Mouse (Mus musculus): ENCODE measurements at regions not wholly inside any gene's neighbourhood (a gene's known extent, or its start where the extent isn't known, plus 50 kb on each side); places are given as distances from the start of the nearest gene placed in this dataset.

DNA sequence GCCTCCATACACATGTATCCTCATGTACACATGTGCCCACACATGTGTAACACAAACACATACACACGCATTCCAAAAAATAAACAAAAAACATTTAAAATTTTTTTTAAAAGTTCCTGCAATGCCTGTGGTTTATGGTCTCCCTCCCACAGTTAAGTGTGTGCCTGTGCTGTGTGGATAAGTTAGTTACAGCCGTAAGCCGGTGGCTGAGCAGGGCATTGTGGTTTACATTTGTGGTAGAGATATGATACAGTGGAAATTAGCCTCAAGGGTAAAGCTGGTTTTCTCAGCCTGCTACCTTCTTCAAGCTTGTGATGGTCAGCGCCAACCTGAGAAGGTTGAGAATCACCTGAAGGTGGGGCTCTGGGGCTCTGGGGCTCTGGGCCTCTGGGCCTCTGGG, 484.0 kb upstream of the Kcnab2 start:
- TF ChIP-seq EP300 (IDR thresholded peaks at IDR 0.05; ENCODE audit: insufficient read depth, low read depth, low read length) (no peak), CTCF (IDR thresholded peaks at IDR 0.05; ENCODE audit: low read depth, low read length) (no peak), POLR2A (IDR thresholded peaks at IDR 0.05; ENCODE audit: insufficient read depth, low read length) (no peak)
- Histone ChIP-seq H3K9me3 (replicated peaks; ENCODE audit: control insufficient read depth, insufficient read depth, low read length, poor library complexity, severe bottlenecking) (no peaks in the 10 kb centered on the region), H3K36me3 (ENCODE audit: control insufficient read depth, insufficient read depth, low read length, poor library complexity, severe bottlenecking) (no peaks in the 10 kb centered on the region)

DNA sequence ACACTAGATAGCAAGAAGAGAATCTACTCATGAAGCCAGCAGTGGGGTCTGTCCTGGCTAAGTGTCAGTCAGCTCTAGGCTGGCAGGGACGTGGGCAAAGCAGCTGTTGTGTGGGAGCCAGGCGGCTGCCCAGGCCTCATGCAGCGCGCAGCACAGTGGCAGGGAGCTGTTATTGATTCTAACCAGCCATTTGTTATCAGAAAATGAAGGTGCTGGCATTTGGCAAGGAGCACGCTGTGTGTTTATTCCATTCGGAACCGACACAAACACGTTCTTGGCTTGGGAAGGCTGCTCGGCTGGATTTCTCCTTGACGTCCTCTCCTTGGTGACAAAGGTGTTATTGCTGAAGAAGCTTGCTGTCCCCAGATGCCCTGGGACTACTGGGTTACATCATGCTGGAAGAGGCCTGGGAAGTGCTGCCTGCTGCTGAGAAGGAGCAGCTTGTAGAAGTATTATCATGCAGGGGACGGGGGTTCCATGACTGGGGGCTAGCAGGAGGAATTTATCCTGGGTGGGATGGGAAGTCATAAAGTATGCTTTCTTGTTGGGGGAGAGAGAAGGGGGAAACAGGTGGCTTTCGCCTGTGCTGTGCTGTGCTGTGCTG, 482.1 kb upstream of the Kcnab2 start:
- H3K9ac ChIP-seq (ENCODE audit: low read depth, poor library complexity, severe bottlenecking): no peak overlapping the region
- no peaks in the 10 kb centered on the region for H3K27me3 ChIP-seq (ENCODE audit: control insufficient read depth, insufficient read depth, low read length, poor library complexity, severe bottlenecking)
- no peaks in the 10 kb centered on the region for H3K9me3 ChIP-seq (replicated peaks; ENCODE audit: control insufficient read depth, insufficient read depth, low read length, poor library complexity, severe bottlenecking)
- no peak overlapping the region for H3K4me3 ChIP-seq (ENCODE audit: low read depth, low read length)
- no peak for TF ChIP-seq EP300 (IDR thresholded peaks at IDR 0.05; ENCODE audit: insufficient read depth, low read depth, low read length)
- no peak for TF ChIP-seq POLR2A (IDR thresholded peaks at IDR 0.05; ENCODE audit: insufficient read depth, low read length)
- TF ChIP-seq CTCF (IDR thresholded peaks at IDR 0.05; ENCODE audit: low read depth, low read length): no peak
- H3K36me3 ChIP-seq (ENCODE audit: control insufficient read depth, insufficient read depth, low read length, poor library complexity, severe bottlenecking): no peaks in the 10 kb centered on the region
- no peak overlapping the region for H3K27ac ChIP-seq (ENCODE audit: insufficient read depth, low read length)
- no peaks in the 10 kb centered on the region for H3K4me1 ChIP-seq (ENCODE audit: control insufficient read depth, insufficient read depth, low read length)

More for the DNA sequence above, 484.0 kb upstream of the Kcnab2 start:
- Histone ChIP-seq H3K9ac (ENCODE audit: low read depth, poor library complexity, severe bottlenecking) (no peak overlapping the region), H3K27me3 (ENCODE audit: control insufficient read depth, insufficient read depth, low read length, poor library complexity, severe bottlenecking) (no peaks in the 10 kb centered on the region), H3K27ac (ENCODE audit: insufficient read depth, low read length) (no peak overlapping the region), H3K4me3 (ENCODE audit: low read depth, low read length) (no peak overlapping the region), H3K4me1 (ENCODE audit: control insufficient read depth, insufficient read depth, low read length) (no peaks in the 10 kb centered on the region)

DNA sequence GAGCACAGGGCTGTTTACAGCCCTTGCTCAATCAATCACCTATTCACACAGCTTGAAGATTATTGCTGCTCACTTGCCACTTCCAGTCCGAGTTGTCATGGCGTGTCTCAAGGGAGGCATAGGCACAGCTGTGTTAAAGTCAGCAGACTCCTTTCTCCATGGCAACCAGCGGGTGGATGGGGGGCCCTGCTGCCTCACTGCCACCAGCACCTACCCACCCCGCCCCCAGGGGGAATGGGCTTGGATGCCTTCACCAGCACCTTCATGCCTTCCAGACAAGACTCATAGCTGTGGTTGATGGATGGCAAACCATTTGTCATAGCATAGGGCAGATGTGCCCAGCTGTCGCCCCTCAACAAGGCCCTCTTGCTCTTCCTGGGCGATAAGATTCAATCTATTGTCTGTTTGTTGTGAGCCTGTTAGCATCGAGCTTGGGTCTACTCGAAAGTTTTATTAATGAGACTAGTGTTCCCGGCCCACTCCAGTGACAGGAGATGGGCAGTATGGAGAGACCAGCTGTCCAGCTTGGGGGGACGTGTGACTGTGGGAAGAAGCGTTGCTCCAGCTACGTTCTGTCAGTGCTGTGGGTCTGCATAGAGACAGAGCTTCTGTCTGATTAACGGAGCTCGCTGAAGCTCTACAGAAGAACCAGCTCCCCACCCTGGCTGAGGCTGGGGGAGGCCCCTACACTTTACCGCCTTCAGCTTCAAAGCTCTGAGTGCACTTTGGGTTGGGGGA, 475.7 kb upstream of the Kcnab2 start:
- TF ChIP-seq CTCF (IDR thresholded peaks at IDR 0.05; ENCODE audit: low read depth, low read length): no peak
- TF ChIP-seq EP300 (IDR thresholded peaks at IDR 0.05; ENCODE audit: insufficient read depth, low read depth, low read length): no peak
- TF ChIP-seq POLR2A (IDR thresholded peaks at IDR 0.05; ENCODE audit: insufficient read depth, low read length): no peak
- H3K27me3 ChIP-seq (ENCODE audit: control insufficient read depth, insufficient read depth, low read length, poor library complexity, severe bottlenecking): no peaks in the 10 kb centered on the region
- no peak overlapping the region for H3K4me3 ChIP-seq (ENCODE audit: low read depth, low read length)
- H3K36me3 ChIP-seq (ENCODE audit: control insufficient read depth, insufficient read depth, low read length, poor library complexity, severe bottlenecking): no peaks in the 10 kb centered on the region
- H3K9me3 ChIP-seq (replicated peaks; ENCODE audit: control insufficient read depth, insufficient read depth, low read length, poor library complexity, severe bottlenecking): peaks cover 3% of the 10 kb centered on the region; the same call in 1 of the 2 replicates
- H3K27ac ChIP-seq (ENCODE audit: insufficient read depth, low read length): no peak overlapping the region
- H3K9ac ChIP-seq (ENCODE audit: low read depth, poor library complexity, severe bottlenecking): no peak overlapping the region
- H3K4me1 ChIP-seq (ENCODE audit: control insufficient read depth, insufficient read depth, low read length): no peaks in the 10 kb centered on the region

DNA sequence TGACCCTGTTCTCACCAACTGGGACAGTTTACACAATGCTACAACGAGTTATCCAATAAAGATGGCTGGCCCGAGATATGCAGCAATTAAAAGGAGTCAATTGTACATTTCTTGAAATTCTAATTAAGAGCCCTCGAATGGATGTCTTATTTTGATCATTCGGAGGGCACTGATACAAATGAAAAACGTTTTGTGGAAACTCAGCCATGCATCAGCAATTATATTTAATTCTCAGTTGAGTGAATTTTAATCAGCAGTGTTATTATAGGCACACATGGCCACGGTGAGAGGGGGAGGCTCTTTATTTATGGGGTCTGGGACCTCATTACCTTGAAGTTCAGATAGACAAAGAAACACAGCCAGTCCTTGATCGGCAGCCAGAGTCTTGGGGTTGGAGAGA, 471.3 kb upstream of the Kcnab2 start:
- TF ChIP-seq CTCF (IDR thresholded peaks at IDR 0.05; ENCODE audit: low read depth, low read length) (no peak), EP300 (IDR thresholded peaks at IDR 0.05; ENCODE audit: insufficient read depth, low read depth, low read length) (no peak), POLR2A (IDR thresholded peaks at IDR 0.05; ENCODE audit: insufficient read depth, low read length) (no peak)
- Histone ChIP-seq H3K27ac (ENCODE audit: insufficient read depth, low read length) (no peak overlapping the region), H3K9me3 (replicated peaks; ENCODE audit: control insufficient read depth, insufficient read depth, low read length, poor library complexity, severe bottlenecking) (peaks cover 12% of the 10 kb centered on the region), H3K4me3 (ENCODE audit: low read depth, low read length) (no peak overlapping the region), H3K27me3 (ENCODE audit: control insufficient read depth, insufficient read depth, low read length, poor library complexity, severe bottlenecking) (no peaks in the 10 kb centered on the region), H3K36me3 (ENCODE audit: control insufficient read depth, insufficient read depth, low read length, poor library complexity, severe bottlenecking) (no peaks in the 10 kb centered on the region), H3K9ac (ENCODE audit: low read depth, poor library complexity, severe bottlenecking) (no peak overlapping the region), H3K4me1 (ENCODE audit: control insufficient read depth, insufficient read depth, low read length) (no peaks in the 10 kb centered on the region)

DNA sequence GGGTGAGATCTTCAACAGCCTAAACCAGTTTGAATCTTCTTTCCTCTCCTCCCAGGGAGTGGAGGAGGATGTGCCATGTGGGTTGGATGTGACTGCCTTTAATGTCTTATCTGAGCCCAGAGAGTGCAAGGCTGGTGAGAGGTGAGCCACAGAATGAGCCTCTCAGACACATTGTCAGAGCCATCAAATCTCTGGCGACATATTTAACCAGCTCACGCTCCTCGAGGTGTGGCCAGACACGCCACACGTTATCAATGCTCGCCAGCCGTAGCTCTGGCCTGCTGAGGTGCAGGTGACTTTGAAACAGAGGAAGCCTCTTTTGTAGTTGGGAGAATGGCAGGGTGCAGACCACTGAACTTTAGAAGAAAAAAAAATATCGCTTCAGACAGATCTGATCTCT, 463.5 kb upstream of the Kcnab2 start:
- H3K27ac ChIP-seq (ENCODE audit: insufficient read depth, low read length): no peak overlapping the region

DNA sequence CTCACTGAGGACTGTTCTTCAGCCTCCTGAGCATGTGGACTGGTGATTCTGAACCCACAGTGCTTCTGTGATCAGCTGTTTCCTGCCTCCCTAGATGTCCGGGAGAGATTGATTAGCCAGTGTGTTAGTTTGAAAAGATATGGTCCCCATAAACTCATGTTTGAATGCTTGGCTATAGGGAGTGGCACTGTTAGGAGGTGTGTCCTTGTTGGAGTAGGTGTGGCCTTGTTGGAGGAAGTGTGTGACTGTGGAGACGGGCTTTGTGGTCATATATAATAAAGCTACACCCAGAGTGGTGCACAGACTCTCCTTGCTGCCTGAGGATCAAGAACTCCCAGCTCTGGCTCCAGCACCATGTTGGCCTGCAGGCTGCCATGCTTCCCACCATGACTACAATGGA, 458.9 kb upstream of the Kcnab2 start:
- no peak overlapping the region for H3K4me3 ChIP-seq (ENCODE audit: low read depth, low read length)
- no peak overlapping the region for H3K27ac ChIP-seq (ENCODE audit: insufficient read depth, low read length)
- H3K9me3 ChIP-seq (replicated peaks; ENCODE audit: control insufficient read depth, insufficient read depth, low read length, poor library complexity, severe bottlenecking): no peaks in the 10 kb centered on the region
- H3K36me3 ChIP-seq (ENCODE audit: control insufficient read depth, insufficient read depth, low read length, poor library complexity, severe bottlenecking): no peaks in the 10 kb centered on the region
- TF ChIP-seq CTCF (IDR thresholded peaks at IDR 0.05; ENCODE audit: low read depth, low read length) (no peak), EP300 (IDR thresholded peaks at IDR 0.05; ENCODE audit: insufficient read depth, low read depth, low read length) (no peak), POLR2A (IDR thresholded peaks at IDR 0.05; ENCODE audit: insufficient read depth, low read length) (no peak)
- no peaks in the 10 kb centered on the region for H3K27me3 ChIP-seq (ENCODE audit: control insufficient read depth, insufficient read depth, low read length, poor library complexity, severe bottlenecking)
- H3K4me1 ChIP-seq (ENCODE audit: control insufficient read depth, insufficient read depth, low read length): no peaks in the 10 kb centered on the region
- H3K9ac ChIP-seq (ENCODE audit: low read depth, poor library complexity, severe bottlenecking): no peak overlapping the region

More for the DNA sequence above, 463.5 kb upstream of the Kcnab2 start:
- Histone ChIP-seq H3K9me3 (replicated peaks; ENCODE audit: control insufficient read depth, insufficient read depth, low read length, poor library complexity, severe bottlenecking) (peaks cover 9% of the 10 kb centered on the region), H3K4me3 (ENCODE audit: low read depth, low read length) (no peak overlapping the region), H3K27me3 (ENCODE audit: control insufficient read depth, insufficient read depth, low read length, poor library complexity, severe bottlenecking) (no peaks in the 10 kb centered on the region), H3K4me1 (ENCODE audit: control insufficient read depth, insufficient read depth, low read length) (no peaks in the 10 kb centered on the region), H3K36me3 (ENCODE audit: control insufficient read depth, insufficient read depth, low read length, poor library complexity, severe bottlenecking) (no peaks in the 10 kb centered on the region), H3K9ac (ENCODE audit: low read depth, poor library complexity, severe bottlenecking) (no peak overlapping the region)
- TF ChIP-seq CTCF (IDR thresholded peaks at IDR 0.05; ENCODE audit: low read depth, low read length) (no peak), EP300 (IDR thresholded peaks at IDR 0.05; ENCODE audit: insufficient read depth, low read depth, low read length) (no peak), POLR2A (IDR thresholded peaks at IDR 0.05; ENCODE audit: insufficient read depth, low read length) (no peak)

All from ES-Bruce4 (cell line).